Mouse (Mus musculus): ENCODE results near the gene Nkpd1.
"Not testable (repeated sequence)": the region's sequence is repeated elsewhere in the genome, so short reads cannot be mapped to it uniquely, and the experiment has no call there.

The Nkpd1 gene

GRCm38 (mm10) chr7:19506969-19507611 lies 10.5 kb upstream of the Nkpd1 start:
- no peak for DNase-seq (ENCODE audit: low spot score in 2 of 2)

GRCm38 (mm10) chr7:19507612-19507981 lies 10.0 kb upstream of the Nkpd1 start:
- no peak for DNase-seq (ENCODE audit: low spot score in 2 of 2)

- peak; percentile 93 for DNase-seq (ENCODE audit: low spot score in 2 of 2)
These were observed 9.3 kb upstream of the Nkpd1 start, which contains the start of the genes Bloc1s3 and Trappc6a for GRCm38 (mm10) chr7:19508150-19508923. Bloc1s3 (minus strand) TSS chr7:19508367. Trappc6a (plus strand) TSS chr7:19508395.

GRCm38 (mm10) chr7:19508924-19509568 lies 8.6 kb upstream of the Nkpd1 start:
- DNase-seq (ENCODE audit: low spot score in 2 of 2): no peak

GRCm38 (mm10) chr7:19509786-19510185 lies 7.9 kb upstream of the Nkpd1 start:
- DNase-seq (ENCODE audit: low spot score in 2 of 2): no peak

GRCm38 (mm10) chr7:19511934-19512333 lies 5.7 kb upstream of the Nkpd1 start:
- not testable (repeated sequence) for DNase-seq (ENCODE audit: low spot score in 2 of 2)

- DNase-seq (ENCODE audit: low spot score in 2 of 2): no peak
These were observed 5.3 kb upstream of the Nkpd1 start for GRCm38 (mm10) chr7:19512353-19512752.

GRCm38 (mm10) chr7:19520032-19520431 lies 2.4 kb downstream of the Nkpd1 start:
- DNase-seq (ENCODE audit: low spot score in 2 of 2): no peak

- no peak for DNase-seq (ENCODE audit: low spot score in 2 of 2)
These were observed 5.5 kb downstream of the Nkpd1 start for GRCm38 (mm10) chr7:19523017-19523756.

GRCm38 (mm10) chr7:19523757-19524419 lies 6.2 kb downstream of the Nkpd1 start:
- peak; percentile 48 to 59 for DNase-seq (ENCODE audit: low spot score in 2 of 2)

GRCm38 (mm10) chr7:19524420-19525104 lies 6.9 kb downstream of the Nkpd1 start:
- no peak for DNase-seq (ENCODE audit: low spot score in 2 of 2)

GRCm38 (mm10) chr7:19525105-19525481 lies 7.5 kb downstream of the Nkpd1 start:
- DNase-seq (ENCODE audit: low spot score in 2 of 2): no peak

- DNase-seq (ENCODE audit: low spot score in 2 of 2): no peak
These were observed 13.4 kb downstream of the Nkpd1 start for GRCm38 (mm10) chr7:19531077-19531476.

GRCm38 (mm10) chr7:19532240-19532639 lies 14.6 kb downstream of the Nkpd1 start:
- DNase-seq (ENCODE audit: low spot score in 2 of 2): no peak

GRCm38 (mm10) chr7:19534676-19535075 lies 17.0 kb downstream of the Nkpd1 start:
- DNase-seq (ENCODE audit: low spot score in 2 of 2): no peak

- DNase-seq (ENCODE audit: low spot score in 2 of 2): no peak
These were observed 23.3 kb downstream of the Nkpd1 start for GRCm38 (mm10) chr7:19540771-19541566.

- no peak for DNase-seq (ENCODE audit: low spot score in 2 of 2)
These were observed 24.1 kb downstream of the Nkpd1 start for GRCm38 (mm10) chr7:19541681-19542154.

GRCm38 (mm10) chr7:19542155-19542691 lies 24.6 kb downstream of the Nkpd1 start:
- DNase-seq (ENCODE audit: low spot score in 2 of 2): no peak

GRCm38 (mm10) chr7:19543584-19543983 lies 25.9 kb downstream of the Nkpd1 start:
- no peak for DNase-seq (ENCODE audit: low spot score in 2 of 2)

- DNase-seq (ENCODE audit: low spot score in 2 of 2): no peak
These were observed 28.4 kb downstream of the Nkpd1 start for GRCm38 (mm10) chr7:19546007-19546406.

All from right cerebral cortex, postnatal 36 days (tissue).